Mouse (Mus musculus) ES-E14 (cell line): ENCODE data around the gene Hsd17b14.

ENCODE experiments used
- HCFC1 ChIP-seq: IDR thresholded peaks from 2 replicates; pipeline ENCODE4 v1.6.1; 2012; ENCODE audit warnings: low read length, inconsistent platforms, borderline replicate concordance; ENCODE audit not compliant: insufficient read depth
- MAFK ChIP-seq: IDR thresholded peaks from 2 replicates; pipeline ENCODE4 v1.6.1; 2014; ENCODE audit warnings: mild to moderate bottlenecking, low read depth, low read length, inconsistent platforms; ENCODE audit not compliant: insufficient read depth
- ZC3H11A ChIP-seq: IDR thresholded peaks from 2 replicates; pipeline ENCODE4 v1.6.1; 2012; ENCODE audit warnings: low read depth, mild to moderate bottlenecking, inconsistent platforms, low read length, borderline replicate concordance
- ZNF384 ChIP-seq: IDR thresholded peaks from 2 replicates; pipeline ENCODE4 v1.6.1; 2012; ENCODE audit warnings: low read depth, low read length, inconsistent platforms

GRCm38 (mm10) chr7:45617042-45617695, 62.5 kb downstream of the Hsd17b14 start, which contains the start of gene Fut1:
- TF ChIP-seq MAFK, result no peak
- TF ChIP-seq HCFC1, result no peak
- TF ChIP-seq ZC3H11A, result no peak
- no peak for TF ChIP-seq ZNF384
